Mouse (Mus musculus) lung, embryonic 15.5 days (tissue): ENCODE results near the gene Slc22a14. TPM values are rescaled to one million over a fixed set of nuclear protein-coding genes. Genes with fewer than 3 reads are reported as not detected.

Experiments used
- ATAC-seq: fragments of 200-750 bp; cut with Nextera tagmentation; 2 replicates; pipeline ENCODE4 v1.8.0; 2017; ENCODE audit warnings: moderate number of reproducible peaks, borderline replicate concordance; ENCODE audit not compliant: low FRiP score, low TSS enrichment; ENCODE audit errors: extremely low read depth
- H3K27ac ChIP-seq: fragments of 300-500 bp; sonication (generic); 2 replicates; pipeline ENCODE4 v1.5.1; 2015; ENCODE audit warnings: moderate library complexity, mild to moderate bottlenecking, inconsistent platforms
- H3K27me3 ChIP-seq: fragments of 300-500 bp; sonication (generic); 2 replicates; pipeline ENCODE4 v1.6.1; 2015; ENCODE audit warnings: inconsistent platforms
- H3K36me3 ChIP-seq: fragments of 300-500 bp; sonication (generic); 2 replicates; pipeline ENCODE4 v1.6.1; 2015; ENCODE audit warnings: inconsistent platforms
- H3K4me1 ChIP-seq: fragments of 300-500 bp; sonication (generic); 2 replicates; pipeline ENCODE4 v1.6.1; 2015; ENCODE audit warnings: inconsistent platforms
- H3K4me2 ChIP-seq: fragments of 300-500 bp; sonication (generic); 2 replicates; pipeline ENCODE4 v1.6.1; 2015; ENCODE audit warnings: inconsistent platforms, mild to moderate bottlenecking, moderate library complexity
- H3K4me3 ChIP-seq: fragments of 300-500 bp; sonication (generic); 2 replicates; pipeline ENCODE4 v1.5.1; 2015; ENCODE audit warnings: mild to moderate bottlenecking, inconsistent platforms
- H3K9ac ChIP-seq: fragments of 300-500 bp; sonication (generic); 2 replicates; pipeline ENCODE4 v1.6.1; 2015; ENCODE audit warnings: inconsistent platforms
- H3K9me3 ChIP-seq: fragments of 300-500 bp; sonication (generic); 2 replicates; pipeline ENCODE4 v1.6.1; 2016; ENCODE audit warnings: inconsistent platforms
- WGBS: fragments of 180-500 bp; shearing (Covaris S2); methylation state at CpG from one replicate; pipeline ENCODE4 v1.1.7; 2015; 5-methylcytosine and 5-hydroxymethylcytosine counted together
- polyA plus RNA-seq: library from polyadenylated mRNA; unstranded; fragments of >200 nt; fragmentation: Nextera tagmentation; extraction: Ambion mirVana; gene quantifications from 2 replicates; pipeline ENCODE4 v1.2.1, GENCODE M21; 2015

Gene Slc22a14
- 0.10 TPM in 1 of 2 replicates, not detected in the other for polyA plus RNA-seq

- Histone ChIP-seq H3K36me3 (no peaks in the 10 kb centered on the region), H3K4me2 (no peak within 1 kb of the TSS), H3K9me3 (no peaks in the 10 kb centered on the region), H3K9ac (no peak within 1 kb of the TSS), H3K4me1 (no peaks in the 10 kb centered on the region), H3K4me3 (no peak within 1 kb of the TSS), H3K27me3 (no peaks in the 10 kb centered on the region), H3K27ac (no peak within 1 kb of the TSS)
- no peak; the same call in 1 of the 2 replicates for ATAC-seq
- 50% methylated on average over 7 of the region's 7 CpGs for WGBS
Measured at GRCm38 (mm10) chr9:119365284-119365683, at the start of gene Slc22a14. Gene Slc22a14, minus strand, starts transcription at chr9:119365553.

GRCm38 (mm10) chr9:119409864-119410263 lies 44.5 kb upstream of the Slc22a14 start:
- WGBS: 83% methylated on average over 5 of the region's 5 CpGs
- no peak for ATAC-seq
- Histone ChIP-seq H3K9me3 (no peaks in the 10 kb centered on the region; the same call in 1 of the 2 replicates), H3K36me3 (peaks cover 9% of the 10 kb centered on the region; the same call in 1 of the 2 replicates), H3K27me3 (no peaks in the 10 kb centered on the region), H3K27ac (no peak overlapping the region), H3K4me2 (no peak overlapping the region), H3K9ac (no peak overlapping the region), H3K4me1 (peaks cover 13% of the 10 kb centered on the region), H3K4me3 (no peak overlapping the region)

- H3K9ac ChIP-seq: no peak overlapping the region
- no peak for ATAC-seq
Measured at GRCm38 (mm10) chr9:119408898-119409664, 43.7 kb upstream of the Slc22a14 start.

GRCm38 (mm10) chr9:119407884-119408283 lies 42.5 kb upstream of the Slc22a14 start:
- H3K9ac ChIP-seq: no peak overlapping the region
- no peaks in the 10 kb centered on the region; the same call in 1 of the 2 replicates for H3K9me3 ChIP-seq
- 72% methylated on average over 15 of the region's 15 CpGs for WGBS
- peaks cover 4% of the 10 kb centered on the region; the same call in 1 of the 2 replicates for H3K36me3 ChIP-seq
- H3K4me1 ChIP-seq: peaks cover 21% of the 10 kb centered on the region
- no peak overlapping the region for H3K4me3 ChIP-seq
- H3K4me2 ChIP-seq: no peak overlapping the region
- H3K27ac ChIP-seq: no peak overlapping the region
- H3K27me3 ChIP-seq: no peaks in the 10 kb centered on the region
- no peak for ATAC-seq

More at GRCm38 (mm10) chr9:119408898-119409664, 43.7 kb upstream of the Slc22a14 start:
- Histone ChIP-seq H3K36me3 (peaks cover 9% of the 10 kb centered on the region; the same call in 1 of the 2 replicates), H3K9me3 (no peaks in the 10 kb centered on the region; the same call in 1 of the 2 replicates), H3K4me3 (no peak overlapping the region), H3K4me1 (peaks cover 14% of the 10 kb centered on the region), H3K27ac (0 out of 2 replicates have a peak overlapping the region, but pooled peaks have one; percentile 0), H3K27me3 (no peaks in the 10 kb centered on the region), H3K4me2 (no peak overlapping the region)
- 71% methylated on average over 11 of the region's 11 CpGs for WGBS

- 74% methylated on average over 5 of the region's 5 CpGs for WGBS
- peaks cover 26% of the 10 kb centered on the region for H3K4me1 ChIP-seq
Measured at GRCm38 (mm10) chr9:119404090-119404489, 38.7 kb upstream of the Slc22a14 start.

GRCm38 (mm10) chr9:119403236-119403641 lies 37.9 kb upstream of the Slc22a14 start:
- WGBS: under 1% methylated on average over 26 of the region's 26 CpGs
- H3K9me3 ChIP-seq: no peaks in the 10 kb centered on the region
- H3K4me1 ChIP-seq: peaks cover 22% of the 10 kb centered on the region
- peak overlapping the region; percentile 98; the same call in 1 of the 2 replicates for H3K27ac ChIP-seq
- H3K36me3 ChIP-seq: no peaks in the 10 kb centered on the region
- no peak for ATAC-seq
- peak overlapping the region; percentile 96 for H3K9ac ChIP-seq
- H3K4me2 ChIP-seq: peak overlapping the region; percentile 95
- H3K27me3 ChIP-seq: no peaks in the 10 kb centered on the region
- peak overlapping the region; percentile 86 for H3K4me3 ChIP-seq

More at GRCm38 (mm10) chr9:119404090-119404489, 38.7 kb upstream of the Slc22a14 start:
- Histone ChIP-seq H3K36me3 (no peaks in the 10 kb centered on the region), H3K4me2 (peak overlapping the region; percentile 95), H3K9me3 (no peaks in the 10 kb centered on the region), H3K4me3 (peak overlapping the region; percentile 86), H3K27ac (no peak overlapping the region), H3K9ac (no peak overlapping the region), H3K27me3 (no peaks in the 10 kb centered on the region)
- ATAC-seq: no peak

- Histone ChIP-seq H3K4me3 (peak overlapping the region; percentile 86), H3K27me3 (no peaks in the 10 kb centered on the region), H3K4me2 (peak overlapping the region; percentile 95), H3K27ac (peak overlapping the region; percentile 98), H3K4me1 (peaks cover 18% of the 10 kb centered on the region), H3K9ac (peak overlapping the region; percentile 96), H3K36me3 (no peaks in the 10 kb centered on the region), H3K9me3 (no peaks in the 10 kb centered on the region)
- ATAC-seq: no peak
- under 1% methylated on average over 111 of the region's 127 CpGs for WGBS
Measured at GRCm38 (mm10) chr9:119402253-119403235, 37.2 kb upstream of the Slc22a14 start.

- peak; percentile 95 for ATAC-seq
- Histone ChIP-seq H3K27ac (peak within 1 kb of the TSS; percentile 98), H3K4me1 (peaks cover 16% of the 10 kb centered on the region), H3K9me3 (no peaks in the 10 kb centered on the region), H3K36me3 (no peaks in the 10 kb centered on the region), H3K9ac (peak within 1 kb of the TSS; percentile 96), H3K4me3 (peak within 1 kb of the TSS; percentile 86), H3K27me3 (no peaks in the 10 kb centered on the region), H3K4me2 (peak within 1 kb of the TSS; percentile 95)
- under 1% methylated on average over 20 of the region's 32 CpGs for WGBS
Measured at GRCm38 (mm10) chr9:119401801-119402214, 36.5 kb upstream of the Slc22a14 start, which contains the start of gene Acvr2b. Gene Acvr2b, plus strand, starts transcription at chr9:119402118.

GRCm38 (mm10) chr9:119401351-119401750 lies 36.0 kb upstream of the Slc22a14 start:
- Histone ChIP-seq H3K36me3 (no peaks in the 10 kb centered on the region), H3K4me3 (peak overlapping the region; percentile 86), H3K9ac (peak overlapping the region; percentile 21; the same call in 1 of the 2 replicates), H3K27ac (no peak overlapping the region; the same call in 1 of the 2 replicates), H3K9me3 (no peaks in the 10 kb centered on the region), H3K27me3 (no peaks in the 10 kb centered on the region), H3K4me2 (peak overlapping the region; percentile 95), H3K4me1 (peaks cover 16% of the 10 kb centered on the region)
- ATAC-seq: peak; percentile 11; the same call in 1 of the 2 replicates
- 1% methylated on average over 7 of the region's 7 CpGs for WGBS

GRCm38 (mm10) chr9:119394808-119395207 lies 29.5 kb upstream of the Slc22a14 start:
- no peaks in the 10 kb centered on the region for H3K27me3 ChIP-seq
- H3K4me2 ChIP-seq: no peak overlapping the region
- 78% methylated on average over 1 of the region's 1 CpGs for WGBS
- no peak overlapping the region for H3K4me3 ChIP-seq
- H3K27ac ChIP-seq: no peak overlapping the region
- ATAC-seq: no peak
- H3K4me1 ChIP-seq: no peaks in the 10 kb centered on the region
- H3K36me3 ChIP-seq: no peaks in the 10 kb centered on the region
- no peaks in the 10 kb centered on the region for H3K9me3 ChIP-seq
- no peak overlapping the region for H3K9ac ChIP-seq

GRCm38 (mm10) chr9:119390214-119390613 lies 24.9 kb upstream of the Slc22a14 start:
- ATAC-seq: no peak
- H3K4me1 ChIP-seq: no peaks in the 10 kb centered on the region
- H3K4me2 ChIP-seq: no peak overlapping the region
- no peaks in the 10 kb centered on the region for H3K9me3 ChIP-seq
- no peak overlapping the region for H3K4me3 ChIP-seq
- no peaks in the 10 kb centered on the region for H3K36me3 ChIP-seq
- no peak overlapping the region for H3K27ac ChIP-seq
- no peak overlapping the region for H3K9ac ChIP-seq
- no peaks in the 10 kb centered on the region for H3K27me3 ChIP-seq
- WGBS: 85% methylated on average over 2 of the region's 2 CpGs
